Mouse (Mus musculus) limb, embryonic 11.5 days (tissue): Measurements from ENCODE around the gene Akr1c14. TPM values are rescaled to one million over a fixed set of nuclear protein-coding genes. Genes with fewer than 3 reads are reported as not detected.
"Not testable (repeated sequence)": the region's sequence is repeated elsewhere in the genome, so short reads cannot be mapped to it uniquely, and the experiment has no call there.

Experiments
- ATAC-seq: fragments of 200-750 bp; cut with Nextera tagmentation; 2 replicates; pipeline ENCODE4 v1.8.0; 2017; ENCODE audit warnings: low read depth; ENCODE audit not compliant: insufficient number of reproducible peaks, low FRiP score, low TSS enrichment
- DNase-seq: peaks from one replicate; pipeline ENCODE4 v3.0.0-alpha.2; 2015; ENCODE audit warnings: low spot score
- H3K27ac ChIP-seq: fragments of 300-500 bp; sonication (generic); replicated peaks from 2 replicates; pipeline ENCODE4 v1.5.1; 2014; ENCODE audit warnings: low read depth, mild to moderate bottlenecking, low read length
- H3K27me3 ChIP-seq: fragments of 300-500 bp; sonication (generic); 2 replicates; pipeline ENCODE4 v1.6.1; 2014; ENCODE audit warnings: mild to moderate bottlenecking, low read length, mixed read lengths; ENCODE audit not compliant: control insufficient read depth, insufficient read depth
- H3K36me3 ChIP-seq: fragments of 300-500 bp; sonication (generic); 2 replicates; pipeline ENCODE4 v1.6.1; 2014; ENCODE audit warnings: mild to moderate bottlenecking, low read length, moderate library complexity, mixed read lengths; ENCODE audit not compliant: control insufficient read depth, insufficient read depth
- H3K4me1 ChIP-seq: fragments of 300-500 bp; sonication (generic); 2 replicates; pipeline ENCODE4 v1.6.1; 2014; ENCODE audit warnings: low read length, mixed read lengths; ENCODE audit not compliant: control insufficient read depth, insufficient read depth
- H3K4me2 ChIP-seq: fragments of 300-500 bp; sonication (generic); 2 replicates; pipeline ENCODE4 v1.6.1; 2014; ENCODE audit warnings: low read depth, mild to moderate bottlenecking, moderate library complexity; ENCODE audit not compliant: severe bottlenecking
- H3K4me3 ChIP-seq: fragments of 300-500 bp; sonication (generic); 2 replicates; pipeline ENCODE4 v1.5.1; 2014; ENCODE audit warnings: low read depth, low read length
- H3K9ac ChIP-seq: fragments of 300-500 bp; sonication (generic); 2 replicates; pipeline ENCODE4 v1.6.1; 2014; ENCODE audit warnings: mild to moderate bottlenecking, low read length
- H3K9me3 ChIP-seq: fragments of 300-500 bp; sonication (generic); 2 replicates; pipeline ENCODE4 v1.6.1; 2016; ENCODE audit warnings: low read length; ENCODE audit not compliant: control insufficient read depth
- WGBS: fragments of 180-500 bp; shearing (Covaris S2); extraction: QIAGEN DNeasy Blood & Tissue Kit; methylation state at CpG from one replicate; pipeline ENCODE4 v1.1.7; 2014; 5-methylcytosine and 5-hydroxymethylcytosine counted together
- polyA plus RNA-seq: library from polyadenylated mRNA; unstranded; fragments of >200 nt; fragmentation: Nextera tagmentation; extraction: Ambion mirVana; gene quantifications from 2 replicates; pipeline ENCODE4 v1.2.1, GENCODE M21; 2014

The Akr1c14 gene
- polyA plus RNA-seq, 1 experiment from 2014 or later, result 0.16 TPM

- ATAC-seq (no peak), DNase-seq (no peak)
- H3K4me3 ChIP-seq, result no peak overlapping the region
- no peaks in the 10 kb centered on the region for H3K9me3 ChIP-seq
- no peaks in the 10 kb centered on the region for H3K27me3 ChIP-seq
- no peak overlapping the region for H3K27ac ChIP-seq
- no peaks in the 10 kb centered on the region for H3K36me3 ChIP-seq
- no peaks in the 10 kb centered on the region for H3K4me1 ChIP-seq
- no peak overlapping the region for H3K9ac ChIP-seq
- 96% methylated on average over 1 of the region's 1 CpGs for WGBS
- H3K4me2 ChIP-seq, result no peak overlapping the region
Observed at GRCm38 (mm10) chr13:4048226-4048625, 585 bp upstream of the Akr1c14 start.

GRCm38 (mm10) chr13:4049655-4050054 lies 844 bp downstream of the Akr1c14 start:
- H3K9ac ChIP-seq, result no peak overlapping the region
- H3K27ac ChIP-seq, result no peak overlapping the region
- no peak overlapping the region for H3K4me2 ChIP-seq
- no peaks in the 10 kb centered on the region for H3K27me3 ChIP-seq
- no peak for DNase-seq
- no peaks in the 10 kb centered on the region for H3K36me3 ChIP-seq
- no peak overlapping the region for H3K4me3 ChIP-seq
- no peaks in the 10 kb centered on the region for H3K4me1 ChIP-seq
- H3K9me3 ChIP-seq, result no peaks in the 10 kb centered on the region
- no peak for ATAC-seq

GRCm38 (mm10) chr13:4055450-4055849 lies 6.6 kb downstream of the Akr1c14 start:
- DNase-seq (no peak), ATAC-seq (no peak)
- Histone ChIP-seq H3K27ac (no peak overlapping the region), H3K36me3 (no peaks in the 10 kb centered on the region), H3K9ac (no peak overlapping the region), H3K4me2 (no peak overlapping the region), H3K4me3 (no peak overlapping the region), H3K4me1 (no peaks in the 10 kb centered on the region), H3K27me3 (no peaks in the 10 kb centered on the region), H3K9me3 (no peaks in the 10 kb centered on the region)
- 80% methylated on average over 3 of the region's 3 CpGs for WGBS

- H3K9ac ChIP-seq, result no peak overlapping the region
- no peaks in the 10 kb centered on the region for H3K27me3 ChIP-seq
- no peak overlapping the region for H3K27ac ChIP-seq
Observed at GRCm38 (mm10) chr13:4056211-4056610, 7.4 kb downstream of the Akr1c14 start.

GRCm38 (mm10) chr13:4058239-4058638 lies 9.4 kb downstream of the Akr1c14 start:
- not testable (repeated sequence) for H3K36me3 ChIP-seq, H3K4me3 ChIP-seq, H3K4me2 ChIP-seq, H3K27me3 ChIP-seq, H3K9ac ChIP-seq, DNase-seq, H3K4me1 ChIP-seq, H3K27ac ChIP-seq, ATAC-seq, H3K9me3 ChIP-seq
- 68% methylated on average over 2 of the region's 2 CpGs for WGBS

More at GRCm38 (mm10) chr13:4056211-4056610, 7.4 kb downstream of the Akr1c14 start:
- WGBS, result 83% methylated on average over 2 of the region's 2 CpGs
- no peaks in the 10 kb centered on the region for H3K36me3 ChIP-seq
- H3K4me3 ChIP-seq, result no peak overlapping the region
- no peaks in the 10 kb centered on the region for H3K4me1 ChIP-seq
- H3K9me3 ChIP-seq, result no peaks in the 10 kb centered on the region
- ATAC-seq (no peak), DNase-seq (no peak)
- no peak overlapping the region for H3K4me2 ChIP-seq

GRCm38 (mm10) chr13:4059363-4059762 lies 10.6 kb downstream of the Akr1c14 start:
- H3K9me3 ChIP-seq, result no peaks in the 10 kb centered on the region
- DNase-seq, result no peak
- no peak overlapping the region for H3K9ac ChIP-seq
- H3K4me1 ChIP-seq, result no peaks in the 10 kb centered on the region
- WGBS, result 76% methylated on average over 5 of the region's 5 CpGs
- H3K4me3 ChIP-seq, result no peak overlapping the region
- no peaks in the 10 kb centered on the region for H3K36me3 ChIP-seq
- no peaks in the 10 kb centered on the region for H3K27me3 ChIP-seq
- no peak overlapping the region for H3K4me2 ChIP-seq
- no peak for ATAC-seq
- no peak overlapping the region for H3K27ac ChIP-seq

GRCm38 (mm10) chr13:4060214-4060730 lies 11.5 kb downstream of the Akr1c14 start:
- DNase-seq (no peak), ATAC-seq (no peak)
- 78% methylated on average over 3 of the region's 3 CpGs for WGBS
- Histone ChIP-seq H3K9me3 (no peaks in the 10 kb centered on the region), H3K9ac (no peak overlapping the region), H3K4me2 (no peak overlapping the region), H3K27me3 (no peaks in the 10 kb centered on the region), H3K36me3 (no peaks in the 10 kb centered on the region), H3K4me1 (no peaks in the 10 kb centered on the region), H3K27ac (no peak overlapping the region), H3K4me3 (no peak overlapping the region)

- WGBS, result 88% methylated on average over 9 of the region's 9 CpGs
- H3K4me3 ChIP-seq, result no peak overlapping the region
- no peaks in the 10 kb centered on the region for H3K27me3 ChIP-seq
- H3K4me2 ChIP-seq, result no peak overlapping the region
- H3K9me3 ChIP-seq, result no peaks in the 10 kb centered on the region
- no peaks in the 10 kb centered on the region for H3K4me1 ChIP-seq
- no peak overlapping the region for H3K9ac ChIP-seq
- DNase-seq (no peak), ATAC-seq (no peak)
- H3K36me3 ChIP-seq, result no peaks in the 10 kb centered on the region
- no peak overlapping the region for H3K27ac ChIP-seq
Observed at GRCm38 (mm10) chr13:4076517-4077435, 28.0 kb downstream of the Akr1c14 start.
